20 mouse cellular contexts compared by ENCODE assay signal in genomic region chr1:66145180-66145579, GRCm38 (mm10). TPM values are rescaled to one million over a fixed set of nuclear protein-coding genes. Genes with fewer than 3 reads are reported as not detected.
"Had no signal": no experiment of that assay in that cellular context is flagged by ENCODE, and none has a peak within 500 bp of the region (broad histone marks: within the 10 kb centered on the region; RNA-seq: fewer than 3 reads in every experiment).

No protein-coding gene starts in this region.

- H3K27me3 ChIP-seq: midbrain, embryonic 12.5 days; neural tube, embryonic 13.5 days; neural tube, embryonic 15.5 days had no signal

- H3K9me3 ChIP-seq: midbrain, embryonic 10.5 days; midbrain, embryonic 12.5 days; neural tube, embryonic 13.5 days; neural tube, embryonic 15.5 days had no signal

- DNase-seq: lung, adult 18-20 months; lung, embryonic 14.5 days; lung, postnatal 14 days; lung, postnatal 4 days; midbrain, embryonic 14.5 days; retina, postnatal 1 day; right cerebral cortex, adult 18-20 months; right cerebral cortex, postnatal 25 days; right cerebral cortex, postnatal 4 days; spleen, adult 18-20 months; thymus, adult 18-20 months; thymus, postnatal 14 days; thymus, postnatal 36 days had no signal

- H3K4me3 ChIP-seq: midbrain, embryonic 10.5 days; midbrain, embryonic 12.5 days; myocyte; neural tube, embryonic 13.5 days; neural tube, embryonic 15.5 days had no signal

- H3K27ac ChIP-seq: midbrain, embryonic 10.5 days; midbrain, embryonic 12.5 days; neural tube, embryonic 13.5 days; neural tube, embryonic 15.5 days had no signal

- H3K4me2 ChIP-seq: lung, embryonic 14.5 days; midbrain, embryonic 12.5 days; neural tube, embryonic 13.5 days; neural tube, embryonic 15.5 days had no signal

- H3K36me3 ChIP-seq: midbrain, embryonic 10.5 days; midbrain, embryonic 12.5 days; neural tube, embryonic 13.5 days; neural tube, embryonic 15.5 days had no signal

- ATAC-seq: midbrain, embryonic 16.5 days had no signal

- H3K9ac ChIP-seq: lung, embryonic 14.5 days; midbrain, embryonic 12.5 days; neural tube, embryonic 13.5 days; neural tube, embryonic 15.5 days had no signal

RNA-seq across cellular contexts. Expression of gene Map2, which starts 29.9 kb away (rescaled TPM):
- total RNA-seq: megakaryocyte-erythroid progenitor cell, adult 5-6 weeks had no signal
